28 mouse cellular contexts compared by ENCODE assay signal in genomic region chr16:6324832-6325231, GRCm38 (mm10).
DNase-seq lines count a peak whose midpoint lies in the region; ATAC-seq and TF ChIP-seq lines count a peak whose summit lies in the region.
"Had no signal": no experiment of that assay in that cellular context is flagged by ENCODE, and none has a peak within 500 bp of the region (broad histone marks: within the 10 kb centered on the region; RNA-seq: fewer than 3 reads in every experiment).

No protein-coding gene starts in this region.

- no peaks in the 10 kb centered on the region for H3K27me3 ChIP-seq in embryonic facial prominence, embryonic 14.5 days (replicated peaks; ENCODE audit: control insufficient read depth, insufficient read depth, low read length)
- no peaks in the 10 kb centered on the region for H3K27me3 ChIP-seq in embryonic facial prominence, embryonic 10.5 days (replicated peaks; ENCODE audit: low read depth, poor library complexity, severe bottlenecking)
- H3K27me3 ChIP-seq in hindbrain, embryonic 14.5 days (ENCODE audit: control insufficient read depth, insufficient read depth, low read length), result no peaks in the 10 kb centered on the region
- H3K27me3 ChIP-seq in hindbrain, embryonic 10.5 days (ENCODE audit: insufficient read depth, poor library complexity, severe bottlenecking), result no peaks in the 10 kb centered on the region
- no peaks in the 10 kb centered on the region for H3K27me3 ChIP-seq in midbrain, postnatal 0 days (ENCODE audit: insufficient read depth, low read length)
- no peaks in the 10 kb centered on the region for H3K27me3 ChIP-seq in midbrain, embryonic 13.5 days
- H3K27me3 ChIP-seq: embryonic facial prominence, embryonic 13.5 days; Patski had no signal

- H3K9me3 ChIP-seq in embryonic facial prominence, embryonic 14.5 days (ENCODE audit: control insufficient read depth, low read length), result no peaks in the 10 kb centered on the region
- no peaks in the 10 kb centered on the region for H3K9me3 ChIP-seq in embryonic facial prominence, embryonic 10.5 days
- H3K9me3 ChIP-seq in hindbrain, embryonic 14.5 days (ENCODE audit: control insufficient read depth, low read length), result no peaks in the 10 kb centered on the region
- no peaks in the 10 kb centered on the region for H3K9me3 ChIP-seq in hindbrain, embryonic 10.5 days
- no peaks in the 10 kb centered on the region for H3K9me3 ChIP-seq in midbrain, postnatal 0 days (ENCODE audit: low read length)
- no peaks in the 10 kb centered on the region for H3K9me3 ChIP-seq in midbrain, embryonic 13.5 days
- H3K9me3 ChIP-seq: embryonic facial prominence, embryonic 13.5 days; midbrain, embryonic 10.5 days had no signal

- H3K4me1 ChIP-seq in embryonic facial prominence, embryonic 14.5 days (ENCODE audit: control insufficient read depth, insufficient read depth, low read length), result no peaks in the 10 kb centered on the region
- H3K4me1 ChIP-seq in embryonic facial prominence, embryonic 10.5 days, result no peaks in the 10 kb centered on the region
- H3K4me1 ChIP-seq in hindbrain, embryonic 14.5 days (replicated peaks; ENCODE audit: control insufficient read depth, insufficient read depth, low read length), result no peaks in the 10 kb centered on the region
- no peaks in the 10 kb centered on the region for H3K4me1 ChIP-seq in hindbrain, embryonic 10.5 days (replicated peaks)
- H3K4me1 ChIP-seq in midbrain, postnatal 0 days (ENCODE audit: insufficient read depth, low read length), result no peaks in the 10 kb centered on the region
- H3K4me1 ChIP-seq in midbrain, embryonic 13.5 days (replicated peaks), result peaks cover 6% of the 10 kb centered on the region
- H3K4me1 ChIP-seq: embryonic facial prominence, embryonic 13.5 days; midbrain, embryonic 10.5 days had no signal

- H3K9ac ChIP-seq in embryonic facial prominence, embryonic 14.5 days (ENCODE audit: low read depth, low read length), result no peak overlapping the region
- no peak overlapping the region for H3K9ac ChIP-seq in hindbrain, embryonic 14.5 days
- H3K9ac ChIP-seq in midbrain, postnatal 0 days (replicated peaks; ENCODE audit: low read length, poor library complexity, severe bottlenecking), result no peak overlapping the region
- H3K9ac ChIP-seq in midbrain, embryonic 13.5 days (replicated peaks), result no peak overlapping the region
- H3K9ac ChIP-seq: embryonic facial prominence, embryonic 13.5 days; liver, embryonic 14.5 days had no signal

- H3K4me3 ChIP-seq in embryonic facial prominence, embryonic 14.5 days (ENCODE audit: low read depth, low read length), result no peak overlapping the region
- no peak overlapping the region for H3K4me3 ChIP-seq in embryonic facial prominence, embryonic 10.5 days
- no peak overlapping the region for H3K4me3 ChIP-seq in hindbrain, embryonic 14.5 days (replicated peaks; ENCODE audit: low read length)
- no peak overlapping the region for H3K4me3 ChIP-seq in hindbrain, embryonic 10.5 days
- H3K4me3 ChIP-seq in midbrain, postnatal 0 days (ENCODE audit: low read depth, low read length), result no peak overlapping the region
- H3K4me3 ChIP-seq in midbrain, embryonic 13.5 days (replicated peaks), result no peak overlapping the region
- H3K4me3 ChIP-seq: embryonic facial prominence, embryonic 13.5 days; erythroblast, embryonic 14.5 days; heart, adult 2 months; midbrain, embryonic 10.5 days had no signal

- DNase-seq in embryonic facial prominence, embryonic 14.5 days (ENCODE audit: low spot score), result peak; percentile 60
- DNase-seq in embryonic facial prominence, embryonic 10.5 days (ENCODE audit: low spot score), result no peak
- DNase-seq in hindbrain, embryonic 14.5 days (ENCODE audit: low spot score), result peak; percentile 60
- DNase-seq in hindbrain, embryonic 10.5 days (ENCODE audit: low spot score), result no peak
- peak; percentile 65 for DNase-seq in midbrain, postnatal 0 days (ENCODE audit: low spot score)
- DNase-seq in ovary, postnatal 14 days (ENCODE audit: low spot score), result no peak
- DNase-seq: adrenal gland, postnatal 10 days; cerebellum, adult 18-20 months; cerebellum, postnatal 36 days; heart, adult 2 months; heart, postnatal 14 days; kidney, adult 9 months; kidney, postnatal 10 days; layer of hippocampus, postnatal 36 days; liver; lung, adult 2 months; lung, postnatal 14 days; right cerebral cortex, postnatal 4 days; thymus, adult 18-20 months; thymus, postnatal 36 days had no signal

- TF ChIP-seq CTCF in midbrain, postnatal 0 days (IDR thresholded peaks at IDR 0.05), result no peak

- H3K27ac ChIP-seq in embryonic facial prominence, embryonic 14.5 days (replicated peaks; ENCODE audit: low read depth, low read length), result no peak overlapping the region
- no peak overlapping the region for H3K27ac ChIP-seq in embryonic facial prominence, embryonic 10.5 days (replicated peaks)
- no peak overlapping the region for H3K27ac ChIP-seq in hindbrain, embryonic 14.5 days
- no peak overlapping the region for H3K27ac ChIP-seq in hindbrain, embryonic 10.5 days
- no peak overlapping the region for H3K27ac ChIP-seq in midbrain, postnatal 0 days (ENCODE audit: low read depth, low read length)
- H3K27ac ChIP-seq in midbrain, embryonic 13.5 days, result no peak overlapping the region
- H3K27ac ChIP-seq: embryonic facial prominence, embryonic 13.5 days; heart, adult 2 months; liver, embryonic 14.5 days; midbrain, embryonic 10.5 days; stomach, postnatal 0 days had no signal

- ATAC-seq in embryonic facial prominence, embryonic 14.5 days (ENCODE audit: low read depth), result no peak
- no peak for ATAC-seq in hindbrain, embryonic 14.5 days (ENCODE audit: low FRiP score)
- no peak for ATAC-seq in midbrain, postnatal 0 days (ENCODE audit: low FRiP score)
- no peak for ATAC-seq in midbrain, embryonic 13.5 days
- ATAC-seq: intestine, postnatal 0 days; Patski had no signal

- no peak overlapping the region for H3K4me2 ChIP-seq in embryonic facial prominence, embryonic 14.5 days (ENCODE audit: low read depth, low read length)
- no peak overlapping the region for H3K4me2 ChIP-seq in hindbrain, embryonic 14.5 days (replicated peaks)
- no peak overlapping the region for H3K4me2 ChIP-seq in midbrain, postnatal 0 days (ENCODE audit: low read depth, low read length, poor library complexity, severe bottlenecking)
- no peak overlapping the region for H3K4me2 ChIP-seq in midbrain, embryonic 13.5 days (replicated peaks)
- H3K4me2 ChIP-seq: embryonic facial prominence, embryonic 13.5 days had no signal

- 22% methylated on average over 1 of the region's 1 CpGs for WGBS in embryonic facial prominence, embryonic 14.5 days
- 77% methylated on average over 1 of the region's 1 CpGs for WGBS in embryonic facial prominence, embryonic 10.5 days
- 20% methylated on average over 1 of the region's 1 CpGs for WGBS in hindbrain, embryonic 14.5 days
- 64% methylated on average over 1 of the region's 1 CpGs for WGBS in hindbrain, embryonic 10.5 days
- WGBS in midbrain, postnatal 0 days, result 27% methylated on average over 1 of the region's 1 CpGs
- 26% methylated on average over 1 of the region's 1 CpGs for WGBS in midbrain, embryonic 13.5 days

- no peaks in the 10 kb centered on the region for H3K36me3 ChIP-seq in embryonic facial prominence, embryonic 14.5 days (ENCODE audit: control insufficient read depth, insufficient read depth, low read length)
- H3K36me3 ChIP-seq in embryonic facial prominence, embryonic 10.5 days (replicated peaks), result no peaks in the 10 kb centered on the region
- no peaks in the 10 kb centered on the region for H3K36me3 ChIP-seq in hindbrain, embryonic 14.5 days (replicated peaks; ENCODE audit: control insufficient read depth, insufficient read depth)
- H3K36me3 ChIP-seq in hindbrain, embryonic 10.5 days, result no peaks in the 10 kb centered on the region
- H3K36me3 ChIP-seq in midbrain, postnatal 0 days (ENCODE audit: insufficient read depth, low read length), result no peaks in the 10 kb centered on the region
- H3K36me3 ChIP-seq in midbrain, embryonic 13.5 days, result no peaks in the 10 kb centered on the region
- H3K36me3 ChIP-seq: embryonic facial prominence, embryonic 13.5 days; midbrain, embryonic 10.5 days had no signal

Comparison
In these comparisons a context has a peak if more than half of its experiments do, and no peak if none do; other contexts are left out.
1. DNase-seq: peak in embryonic facial prominence, embryonic 14.5 days (single experiment), hindbrain, embryonic 14.5 days (single experiment) and midbrain, postnatal 0 days (single experiment); none in embryonic facial prominence, embryonic 10.5 days (single experiment), hindbrain, embryonic 10.5 days (single experiment) and ovary, postnatal 14 days (single experiment).